21 mouse cellular contexts compared by ENCODE assay signal in genomic region chr19:23382396-23382795, GRCm38 (mm10).
"Had no signal": no experiment of that assay in that cellular context is flagged by ENCODE, and none has a peak within 500 bp of the region (broad histone marks: within the 10 kb centered on the region; RNA-seq: fewer than 3 reads in every experiment).

No protein-coding gene starts in this region.

- H3K4me1 ChIP-seq: midbrain, embryonic 10.5 days; midbrain, embryonic 12.5 days; neural tube, embryonic 13.5 days; stomach, embryonic 15.5 days had no signal

- H3K4me3 ChIP-seq: midbrain, embryonic 10.5 days; midbrain, embryonic 12.5 days; myocyte; neural tube, embryonic 13.5 days; neural tube, embryonic 15.5 days; stomach, embryonic 15.5 days had no signal

- H3K27ac ChIP-seq: midbrain, embryonic 10.5 days; midbrain, embryonic 12.5 days; neural tube, embryonic 13.5 days; neural tube, embryonic 15.5 days; stomach, embryonic 15.5 days; stomach, postnatal 0 days had no signal

- H3K9me3 ChIP-seq: midbrain, embryonic 10.5 days; midbrain, embryonic 12.5 days; neural tube, embryonic 13.5 days; neural tube, embryonic 15.5 days; stomach, embryonic 15.5 days had no signal

- H3K36me3 ChIP-seq: midbrain, embryonic 10.5 days; midbrain, embryonic 12.5 days; neural tube, embryonic 13.5 days; neural tube, embryonic 15.5 days; stomach, embryonic 15.5 days had no signal

- DNase-seq: lung, adult 18-20 months; lung, embryonic 14.5 days; lung, postnatal 10 days; lung, postnatal 4 days; midbrain, embryonic 14.5 days; retina, postnatal 1 day; right cerebral cortex, adult 18-20 months; right cerebral cortex, postnatal 25 days; right cerebral cortex, postnatal 4 days; spleen, adult 18-20 months; thymus, adult 2 months; thymus, postnatal 25 days; thymus, postnatal 4 days had no signal

- H3K4me2 ChIP-seq: lung, embryonic 14.5 days; midbrain, embryonic 12.5 days; neural tube, embryonic 13.5 days; neural tube, embryonic 15.5 days; stomach, embryonic 15.5 days had no signal

- ATAC-seq: midbrain, embryonic 16.5 days had no signal

- H3K9ac ChIP-seq: lung, embryonic 14.5 days; midbrain, embryonic 12.5 days; neural tube, embryonic 13.5 days; neural tube, embryonic 15.5 days; stomach, embryonic 15.5 days had no signal

- H3K27me3 ChIP-seq: midbrain, embryonic 12.5 days; neural tube, embryonic 13.5 days; neural tube, embryonic 15.5 days; stomach, embryonic 15.5 days had no signal
